Mouse (Mus musculus) limb, embryonic 14.5 days (tissue): ENCODE measurements at regions not wholly inside any gene's neighbourhood (a gene's known extent, or its start where the extent isn't known, plus 50 kb on each side); places are given as distances from the start of the nearest gene placed in this dataset.

Experiments used
- ATAC-seq: fragments of 200-750 bp; cut with Nextera tagmentation; 2 replicates; pipeline ENCODE4 v1.8.0; 2017; ENCODE audit warnings: low read depth, moderate number of reproducible peaks, moderate TSS enrichment; ENCODE audit not compliant: low FRiP score
- DNase-seq: peaks from one replicate; pipeline ENCODE4 v3.0.0-alpha.2; 2015; ENCODE audit warnings: low spot score
- H3K27ac ChIP-seq: fragments of 300-500 bp; sonication (generic); replicated peaks from 2 replicates; pipeline ENCODE4 v1.5.1; 2014; ENCODE audit warnings: low read depth, mild to moderate bottlenecking, low read length, moderate library complexity, mixed read lengths
- H3K27me3 ChIP-seq: fragments of 300-500 bp; sonication (generic); 2 replicates; pipeline ENCODE4 v1.6.1; 2014; ENCODE audit warnings: low read length, mixed read lengths; ENCODE audit not compliant: control insufficient read depth, insufficient read depth
- H3K36me3 ChIP-seq: fragments of 300-500 bp; sonication (generic); 2 replicates; pipeline ENCODE4 v1.6.1; 2014; ENCODE audit warnings: mild to moderate bottlenecking, low read length, moderate library complexity, mixed read lengths; ENCODE audit not compliant: control insufficient read depth, insufficient read depth
- H3K4me1 ChIP-seq: fragments of 300-500 bp; sonication (generic); 2 replicates; pipeline ENCODE4 v1.6.1; 2014; ENCODE audit warnings: antibody characterized with exemption, low read length, mixed read lengths; ENCODE audit not compliant: control insufficient read depth, insufficient read depth
- H3K4me2 ChIP-seq: fragments of 300-500 bp; sonication (generic); replicated peaks from 2 replicates; pipeline ENCODE4 v1.6.1; 2014; ENCODE audit warnings: low read depth, mild to moderate bottlenecking, low read length, moderate library complexity; ENCODE audit not compliant: severe bottlenecking
- H3K4me3 ChIP-seq: fragments of 300-500 bp; sonication (generic); replicated peaks from 2 replicates; pipeline ENCODE4 v1.5.1; 2014; ENCODE audit warnings: low read length
- H3K9ac ChIP-seq: fragments of 300-500 bp; sonication (generic); 2 replicates; pipeline ENCODE4 v1.6.1; 2014; ENCODE audit warnings: mild to moderate bottlenecking, low read depth, low read length, moderate library complexity; ENCODE audit not compliant: severe bottlenecking
- H3K9me3 ChIP-seq: fragments of 300-500 bp; sonication (generic); 2 replicates; pipeline ENCODE4 v1.6.1; 2016; ENCODE audit warnings: low read length; ENCODE audit not compliant: control insufficient read depth
- POLR2A ChIP-seq: fragments of 200-500 bp; IDR thresholded peaks from 2 replicates; pipeline ENCODE4 v1.8.0; 2012; ENCODE audit warnings: inconsistent platforms, mild to moderate bottlenecking, moderate library complexity, borderline replicate concordance; ENCODE audit not compliant: insufficient read depth, insufficient read length; ENCODE audit errors: extremely low read depth
- WGBS: fragments of 180-500 bp; shearing (Covaris S2); extraction: QIAGEN DNeasy Blood & Tissue Kit; methylation state at CpG from one replicate; pipeline ENCODE4 v1.1.7; 2014; 5-methylcytosine and 5-hydroxymethylcytosine counted together

DNA sequence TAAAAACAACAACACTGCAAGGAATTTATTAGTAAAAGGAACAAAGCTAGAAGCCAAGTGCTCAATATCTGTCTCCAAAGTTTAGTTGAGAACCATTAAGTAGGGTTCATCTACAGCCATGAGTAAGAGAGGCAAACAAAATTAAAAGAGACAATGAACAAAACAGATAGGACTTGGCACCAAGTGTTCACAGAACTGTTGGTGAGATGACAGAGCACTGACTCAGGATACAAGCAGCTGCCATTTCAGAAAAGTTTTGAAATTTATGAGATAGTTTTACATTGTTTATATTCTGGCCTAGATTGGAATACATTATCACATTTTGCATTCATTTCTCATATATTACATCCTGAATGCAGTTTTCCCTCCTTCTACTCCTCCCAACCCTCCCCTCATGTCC lies 60.4 kb upstream of the Mbnl1 start:
- no peaks in the 10 kb centered on the region for H3K36me3 ChIP-seq
- ATAC-seq (no peak), DNase-seq (no peak)
- H3K4me3 ChIP-seq, result no peak overlapping the region
- H3K4me2 ChIP-seq, result no peak overlapping the region
- TF ChIP-seq POLR2A, result no peak
- no peak overlapping the region for H3K9ac ChIP-seq
- no peak overlapping the region for H3K27ac ChIP-seq
- H3K9me3 ChIP-seq, result no peaks in the 10 kb centered on the region
- H3K27me3 ChIP-seq, result no peaks in the 10 kb centered on the region
- H3K4me1 ChIP-seq, result peaks cover 10% of the 10 kb centered on the region; the same call in 1 of the 2 replicates

GRCm38 (mm10) chr3:60413749-60414148 lies 58.9 kb upstream of the Mbnl1 start:
- no peak for DNase-seq
- TF ChIP-seq POLR2A, result no peak
- ATAC-seq, result no peak
- no peaks in the 10 kb centered on the region for H3K27me3 ChIP-seq
- H3K9me3 ChIP-seq, result no peaks in the 10 kb centered on the region
- H3K4me3 ChIP-seq, result no peak overlapping the region
- no peak overlapping the region for H3K9ac ChIP-seq
- no peak overlapping the region for H3K27ac ChIP-seq
- H3K36me3 ChIP-seq, result no peaks in the 10 kb centered on the region
- 70% methylated on average over 3 of the region's 3 CpGs for WGBS
- H3K4me1 ChIP-seq, result peaks cover 6% of the 10 kb centered on the region; the same call in 1 of the 2 replicates
- no peak overlapping the region for H3K4me2 ChIP-seq

DNA sequence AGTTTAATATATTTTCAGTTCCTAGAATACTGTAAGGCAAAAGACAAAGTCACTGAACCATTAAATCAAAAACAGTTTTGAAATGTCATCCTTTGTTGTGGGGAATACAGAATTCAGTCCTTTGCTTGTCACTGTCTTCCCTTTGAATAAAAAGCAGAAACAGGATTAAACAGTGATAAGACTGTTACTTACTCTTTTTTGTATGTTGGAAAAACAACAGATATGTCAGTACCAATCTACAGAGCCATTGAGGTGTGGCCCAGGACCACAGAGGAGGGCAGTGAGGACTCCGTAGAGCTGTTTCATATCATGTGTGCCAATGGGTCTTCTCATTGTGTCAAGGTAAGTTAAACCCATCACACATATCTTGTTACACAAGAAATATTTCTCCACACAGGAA lies 55.6 kb upstream of the Mbnl1 start:
- H3K36me3 ChIP-seq, result no peaks in the 10 kb centered on the region
- no peaks in the 10 kb centered on the region for H3K9me3 ChIP-seq
- no peak overlapping the region for H3K4me3 ChIP-seq
- no peaks in the 10 kb centered on the region for H3K27me3 ChIP-seq
- no peaks in the 10 kb centered on the region for H3K4me1 ChIP-seq
- H3K4me2 ChIP-seq, result no peak overlapping the region
- DNase-seq, result no peak
- WGBS, result 79% methylated on average over 1 of the region's 1 CpGs
- no peak for ATAC-seq
- no peak overlapping the region for H3K27ac ChIP-seq
- H3K9ac ChIP-seq, result no peak overlapping the region
- TF ChIP-seq POLR2A, result no peak

GRCm38 (mm10) chr3:60418652-60419051 lies 54.0 kb upstream of the Mbnl1 start:
- no peak for TF ChIP-seq POLR2A
- Histone ChIP-seq H3K4me1 (no peaks in the 10 kb centered on the region), H3K9ac (no peak overlapping the region), H3K4me3 (no peak overlapping the region), H3K4me2 (no peak overlapping the region), H3K9me3 (no peaks in the 10 kb centered on the region), H3K36me3 (no peaks in the 10 kb centered on the region), H3K27me3 (no peaks in the 10 kb centered on the region), H3K27ac (no peak overlapping the region)
- DNase-seq (no peak), ATAC-seq (no peak)

GRCm38 (mm10) chr3:60419216-60419615 lies 53.4 kb upstream of the Mbnl1 start:
- H3K27me3 ChIP-seq, result no peaks in the 10 kb centered on the region
- no peak overlapping the region for H3K4me2 ChIP-seq
- no peak for TF ChIP-seq POLR2A
- no peak overlapping the region for H3K27ac ChIP-seq
- no peaks in the 10 kb centered on the region for H3K36me3 ChIP-seq
- WGBS, result 89% methylated on average over 3 of the region's 3 CpGs
- no peak for ATAC-seq
- H3K9ac ChIP-seq, result no peak overlapping the region
- no peak for DNase-seq
- H3K4me1 ChIP-seq, result no peaks in the 10 kb centered on the region
- H3K4me3 ChIP-seq, result no peak overlapping the region
- H3K9me3 ChIP-seq, result no peaks in the 10 kb centered on the region
